Mouse (Mus musculus) inflammation-experienced regulatory T-cells, adult 16 weeks (primary cell): Measurements from ENCODE around the gene Dysf. TPM values are rescaled to one million over a fixed set of nuclear protein-coding genes. Genes with fewer than 3 reads are reported as not detected.

Experiments
- polyA plus RNA-seq: library from polyadenylated mRNA; unstranded; fragments of 100-300 nt; shearing (Covaris generic); gene quantifications from one replicate; pipeline ENCODE4 v1.2.1, GENCODE M21; 2017

The Dysf gene
- 0.18 TPM for polyA plus RNA-seq

GRCm38 (mm10) chr6:84008363-84009171 lies at the start of gene Dysf:
Dysf (plus strand) TSS chr6:84008590.

Other genes starting within 250 kb of the Dysf start
- gene Ankrd53, start 245.9 kb upstream of the Dysf start, polyA plus RNA-seq, result not detected
- 110 TPM for gene Tex261, start 232.8 kb upstream of the Dysf start, polyA plus RNA-seq
- 35.5 TPM for gene Nagk, start 213.6 kb upstream of the Dysf start, polyA plus RNA-seq
- gene Paip2b, start 176.8 kb upstream of the Dysf start, polyA plus RNA-seq, result 42.8 TPM
- 183 TPM for gene Zfp638, start 141.5 kb upstream of the Dysf start, polyA plus RNA-seq